Mouse (Mus musculus): Measurements from ENCODE around the gene Ppif. TPM values are rescaled to one million over a fixed set of nuclear protein-coding genes. Genes with fewer than 3 reads are reported as not detected.
A peak's percentile ranks its signal among the peaks of the same experiment; 100 is the strongest.

Ppif gene
- polyA plus RNA-seq, 1 experiment from 2014 or later = 33.3 TPM

DNA sequence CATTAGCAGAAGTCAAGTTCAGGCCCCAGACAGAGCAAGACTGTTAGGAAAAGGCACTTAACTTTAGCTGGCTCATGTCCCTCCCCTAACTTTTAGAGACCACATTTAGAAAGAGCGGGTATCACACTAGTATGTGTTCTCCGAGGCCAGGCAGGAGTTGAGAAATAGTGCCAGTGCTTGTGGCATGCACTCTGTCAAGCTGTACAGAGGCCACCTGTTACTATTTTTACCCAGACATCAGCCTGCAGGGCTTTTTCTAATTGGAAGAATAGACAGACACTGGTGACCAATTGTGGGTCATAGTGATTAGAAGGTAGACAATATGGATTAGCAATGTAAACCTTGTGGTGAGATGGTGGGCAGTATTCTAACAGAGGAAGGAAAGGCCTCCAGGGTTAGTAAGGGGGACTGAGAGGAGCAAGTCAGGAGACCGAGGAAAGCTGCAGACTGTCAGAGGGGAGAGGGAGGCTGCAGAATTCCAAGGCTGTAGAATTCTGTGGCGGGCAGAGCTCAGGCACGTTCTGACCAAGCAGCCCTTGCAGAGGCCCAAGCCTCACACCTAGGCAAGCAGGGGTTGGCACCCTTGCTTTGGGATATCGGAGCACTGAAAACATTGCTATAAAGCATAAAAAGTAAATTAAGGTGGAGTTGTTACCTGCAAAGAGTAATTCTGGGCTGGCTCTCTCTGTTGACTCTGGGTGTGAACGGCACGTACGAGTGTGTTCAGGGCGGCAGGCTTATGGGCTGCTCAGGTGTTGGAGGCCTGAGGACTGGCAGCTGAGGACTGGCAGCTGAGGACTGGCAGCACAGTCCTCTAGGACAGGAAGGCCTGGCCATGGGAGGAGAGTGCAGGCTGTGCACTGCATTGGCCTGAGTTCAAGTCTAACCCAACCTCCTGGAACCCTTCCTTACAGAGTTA, 6.7 kb upstream of the Ppif start:
- Histone ChIP-seq H3K27me3 (ENCODE audit: control insufficient read depth, insufficient read depth, low read length) (no peaks in the 10 kb centered on the region), H3K36me3 (ENCODE audit: control insufficient read depth, insufficient read depth, low read length) (no peaks in the 10 kb centered on the region), H3K4me3 (ENCODE audit: low read depth, low read length) (no peak overlapping the region), H3K9ac (ENCODE audit: low read depth, low read length) (no peak overlapping the region), H3K4me1 (replicated peaks; ENCODE audit: control insufficient read depth, insufficient read depth, low read length) (no peaks in the 10 kb centered on the region), H3K9me3 (ENCODE audit: control insufficient read depth, low read length) (no peaks in the 10 kb centered on the region), H3K4me2 (replicated peaks; ENCODE audit: low read depth, low read length) (no peak overlapping the region), H3K27ac (ENCODE audit: low read depth, low read length) (no peak overlapping the region)
- DNase-seq (ENCODE audit: low spot score) (no peak), ATAC-seq (ENCODE audit: low FRiP score) (no peak)
- 88% methylated on average over 10 of the region's 10 CpGs for WGBS

DNA sequence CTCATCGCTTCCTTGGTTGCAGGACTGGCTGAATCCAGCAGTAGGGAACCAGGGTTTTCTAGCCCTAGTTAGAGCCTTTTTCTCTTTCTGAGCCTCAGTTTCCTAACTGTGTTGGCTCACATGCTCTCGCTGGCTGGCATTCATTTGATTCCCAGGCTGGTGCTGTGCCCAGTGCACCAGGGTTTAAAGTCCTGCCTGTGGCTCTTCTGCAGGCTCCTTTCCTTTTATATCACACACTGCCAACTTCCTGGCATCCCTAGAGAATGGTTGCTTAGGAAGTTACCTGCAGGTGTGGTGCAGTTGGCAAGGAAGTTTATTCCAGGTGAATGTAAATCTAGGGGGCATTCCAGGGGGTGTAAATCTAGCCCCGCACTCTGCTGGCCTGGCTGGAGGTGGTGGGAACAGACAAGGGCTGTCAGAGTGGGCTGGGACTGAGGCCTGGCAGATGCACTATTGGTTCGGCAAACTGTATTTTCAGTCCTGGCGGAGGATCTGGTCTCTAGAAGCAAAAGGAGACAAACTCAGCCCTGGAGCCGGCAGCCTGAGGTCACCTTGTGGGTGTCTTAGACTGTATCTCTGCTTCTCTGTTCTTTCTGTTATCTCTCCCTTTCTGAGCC, 575 bp upstream of the Ppif start:
- Histone ChIP-seq H3K27me3 (ENCODE audit: control insufficient read depth, insufficient read depth, low read length) (no peaks in the 10 kb centered on the region), H3K9ac (ENCODE audit: low read depth, low read length) (peak overlapping the region; percentile 42; the same call in 1 of the 2 replicates), H3K27ac (ENCODE audit: low read depth, low read length) (no peak overlapping the region), H3K9me3 (ENCODE audit: control insufficient read depth, low read length) (no peaks in the 10 kb centered on the region), H3K4me3 (ENCODE audit: low read depth, low read length) (0 out of 2 replicates have a peak overlapping the region, but pooled peaks have one; percentile 88), H3K36me3 (ENCODE audit: control insufficient read depth, insufficient read depth, low read length) (no peaks in the 10 kb centered on the region; the same call in 1 of the 2 replicates), H3K4me1 (replicated peaks; ENCODE audit: control insufficient read depth, insufficient read depth, low read length) (peaks cover 6% of the 10 kb centered on the region; the same call in 1 of the 2 replicates), H3K4me2 (replicated peaks; ENCODE audit: low read depth, low read length) (peak overlapping the region; percentile 18; the same call in 1 of the 2 replicates)
- DNase-seq (ENCODE audit: low spot score) (no peak), ATAC-seq (ENCODE audit: low FRiP score) (peak; percentile 48)
- WGBS = 76% methylated on average over 6 of the region's 6 CpGs

DNA sequence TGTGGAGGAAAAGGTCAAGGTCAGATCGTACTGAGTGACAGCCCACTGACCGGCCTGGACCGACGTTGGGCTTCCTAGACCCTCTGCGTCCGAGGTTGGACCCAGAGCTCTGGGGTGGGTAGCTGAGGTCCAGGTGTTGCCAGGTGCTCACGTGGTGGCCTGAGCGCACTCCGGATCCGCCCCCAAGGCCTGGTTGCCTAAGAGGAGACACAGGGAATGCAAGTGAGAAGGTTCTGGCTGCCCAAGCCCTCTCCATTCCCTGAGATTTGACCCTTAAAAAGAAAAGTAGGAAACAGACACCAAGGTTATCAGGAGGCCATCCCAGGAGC, 579 bp downstream of the Ppif start:
- Histone ChIP-seq H3K4me2 (replicated peaks; ENCODE audit: low read depth, low read length) (peak overlapping the region; percentile 94), H3K27ac (ENCODE audit: low read depth, low read length) (no peak overlapping the region), H3K27me3 (ENCODE audit: control insufficient read depth, insufficient read depth, low read length) (no peaks in the 10 kb centered on the region), H3K4me3 (ENCODE audit: low read depth, low read length) (peak overlapping the region; percentile 88), H3K9ac (ENCODE audit: low read depth, low read length) (peak overlapping the region; percentile 77), H3K9me3 (ENCODE audit: control insufficient read depth, low read length) (no peaks in the 10 kb centered on the region), H3K36me3 (ENCODE audit: control insufficient read depth, insufficient read depth, low read length) (peaks cover 2% of the 10 kb centered on the region; the same call in 1 of the 2 replicates), H3K4me1 (replicated peaks; ENCODE audit: control insufficient read depth, insufficient read depth, low read length) (peaks cover 6% of the 10 kb centered on the region; the same call in 1 of the 2 replicates)
- peak; percentile 36 for DNase-seq (ENCODE audit: low spot score)
- peak; percentile 60 for ATAC-seq (ENCODE audit: low FRiP score)
- 2% methylated on average over 10 of the region's 10 CpGs for WGBS

DNA sequence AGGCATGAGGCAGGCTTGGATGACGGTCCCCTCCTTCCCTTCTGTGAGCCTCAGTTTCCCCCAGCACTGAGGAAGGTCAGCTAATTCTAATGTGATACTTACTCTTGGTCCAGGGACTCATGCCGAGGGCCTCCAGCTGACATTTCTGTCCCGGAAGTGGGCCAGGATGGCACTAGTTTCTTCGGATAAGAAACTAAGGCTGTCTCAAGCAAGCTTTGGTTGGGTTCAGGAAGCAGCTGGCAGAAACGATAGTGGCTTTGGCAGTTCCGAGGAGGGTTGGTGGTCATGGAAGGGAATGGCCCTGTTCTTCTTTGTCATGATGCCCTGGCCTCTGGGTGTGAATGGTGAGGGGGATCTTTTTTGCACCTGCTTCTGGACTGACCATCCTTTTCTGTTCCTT, 1.1 kb downstream of the Ppif start:
- no peak for DNase-seq (ENCODE audit: low spot score)
- Histone ChIP-seq H3K27ac (ENCODE audit: low read depth, low read length) (no peak overlapping the region), H3K9me3 (ENCODE audit: control insufficient read depth, low read length) (no peaks in the 10 kb centered on the region), H3K36me3 (ENCODE audit: control insufficient read depth, insufficient read depth, low read length) (peaks cover 2% of the 10 kb centered on the region; the same call in 1 of the 2 replicates), H3K4me1 (replicated peaks; ENCODE audit: control insufficient read depth, insufficient read depth, low read length) (peaks cover 6% of the 10 kb centered on the region; the same call in 1 of the 2 replicates), H3K4me3 (ENCODE audit: low read depth, low read length) (peak overlapping the region; percentile 88), H3K27me3 (ENCODE audit: control insufficient read depth, insufficient read depth, low read length) (no peaks in the 10 kb centered on the region), H3K4me2 (replicated peaks; ENCODE audit: low read depth, low read length) (peak overlapping the region; percentile 94), H3K9ac (ENCODE audit: low read depth, low read length) (peak overlapping the region; percentile 77; the same call in 1 of the 2 replicates)
- 77% methylated on average over 6 of the region's 6 CpGs for WGBS
- ATAC-seq (ENCODE audit: low FRiP score) = no peak

DNA sequence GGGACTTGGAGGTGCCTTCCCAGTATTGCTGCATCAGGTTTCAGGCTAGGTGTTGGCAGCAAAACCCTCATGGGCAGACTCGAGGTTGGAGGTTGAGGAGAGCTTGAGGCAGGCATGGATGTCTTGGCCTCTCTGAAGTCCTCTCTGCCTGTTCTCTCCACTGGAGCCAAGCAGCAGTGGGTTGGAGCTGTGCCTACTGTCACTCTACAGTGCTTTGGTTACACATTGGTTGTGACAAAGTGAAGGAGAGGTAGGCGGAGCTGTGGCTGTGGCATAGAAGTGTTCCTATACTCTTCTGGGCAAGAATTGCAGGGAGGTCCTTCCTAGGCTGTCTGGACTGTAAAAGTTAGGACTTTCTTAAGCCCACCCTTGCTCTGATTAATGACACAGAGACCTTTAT, 2.4 kb downstream of the Ppif start:
- DNase-seq (ENCODE audit: low spot score) (no peak), ATAC-seq (ENCODE audit: low FRiP score) (no peak)
- Histone ChIP-seq H3K4me2 (replicated peaks; ENCODE audit: low read depth, low read length) (no peak overlapping the region), H3K9me3 (ENCODE audit: control insufficient read depth, low read length) (no peaks in the 10 kb centered on the region), H3K4me1 (replicated peaks; ENCODE audit: control insufficient read depth, insufficient read depth, low read length) (peaks cover 6% of the 10 kb centered on the region; the same call in 1 of the 2 replicates), H3K27ac (ENCODE audit: low read depth, low read length) (no peak overlapping the region), H3K4me3 (ENCODE audit: low read depth, low read length) (no peak overlapping the region), H3K9ac (ENCODE audit: low read depth, low read length) (no peak overlapping the region), H3K36me3 (ENCODE audit: control insufficient read depth, insufficient read depth, low read length) (peaks cover 2% of the 10 kb centered on the region; the same call in 1 of the 2 replicates), H3K27me3 (ENCODE audit: control insufficient read depth, insufficient read depth, low read length) (no peaks in the 10 kb centered on the region)
- 75% methylated on average over 2 of the region's 2 CpGs for WGBS

DNA sequence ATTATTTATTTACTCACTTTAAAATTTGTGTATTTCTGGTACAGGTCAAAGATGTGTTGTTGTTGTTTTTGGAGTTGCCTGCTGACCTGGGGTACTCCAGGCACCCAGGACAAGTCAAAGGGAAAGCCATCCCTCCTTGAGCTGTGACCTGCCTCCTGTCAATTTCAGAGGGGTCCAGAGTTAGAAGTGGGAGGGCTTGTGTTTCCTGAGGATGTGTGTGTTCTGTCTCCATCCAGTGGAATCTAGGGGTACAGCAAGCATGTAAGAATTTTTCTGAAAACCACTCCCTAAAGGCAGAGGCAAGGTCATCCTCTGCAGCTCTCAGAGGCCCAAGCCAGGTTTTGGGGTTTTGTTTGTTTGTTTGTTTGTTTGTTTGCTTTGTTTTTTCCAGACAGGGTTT, 8.0 kb downstream of the Ppif start:
- 0 out of 2 replicates have a peak, but pooled peaks have one; percentile 49 for ATAC-seq (ENCODE audit: low FRiP score)
- peak; percentile 66 for DNase-seq (ENCODE audit: low spot score)
- no peak overlapping the region for H3K27ac ChIP-seq (ENCODE audit: low read depth, low read length)
- no peak overlapping the region for H3K4me2 ChIP-seq (replicated peaks; ENCODE audit: low read depth, low read length)
- H3K4me1 ChIP-seq (replicated peaks; ENCODE audit: control insufficient read depth, insufficient read depth, low read length) = no peaks in the 10 kb centered on the region
- H3K36me3 ChIP-seq (ENCODE audit: control insufficient read depth, insufficient read depth, low read length) = peaks cover 2% of the 10 kb centered on the region; the same call in 1 of the 2 replicates
- no peak overlapping the region for H3K4me3 ChIP-seq (ENCODE audit: low read depth, low read length)
- no peaks in the 10 kb centered on the region for H3K27me3 ChIP-seq (ENCODE audit: control insufficient read depth, insufficient read depth, low read length)
- no peaks in the 10 kb centered on the region for H3K9me3 ChIP-seq (ENCODE audit: control insufficient read depth, low read length)
- no peak overlapping the region for H3K9ac ChIP-seq (ENCODE audit: low read depth, low read length)

DNA sequence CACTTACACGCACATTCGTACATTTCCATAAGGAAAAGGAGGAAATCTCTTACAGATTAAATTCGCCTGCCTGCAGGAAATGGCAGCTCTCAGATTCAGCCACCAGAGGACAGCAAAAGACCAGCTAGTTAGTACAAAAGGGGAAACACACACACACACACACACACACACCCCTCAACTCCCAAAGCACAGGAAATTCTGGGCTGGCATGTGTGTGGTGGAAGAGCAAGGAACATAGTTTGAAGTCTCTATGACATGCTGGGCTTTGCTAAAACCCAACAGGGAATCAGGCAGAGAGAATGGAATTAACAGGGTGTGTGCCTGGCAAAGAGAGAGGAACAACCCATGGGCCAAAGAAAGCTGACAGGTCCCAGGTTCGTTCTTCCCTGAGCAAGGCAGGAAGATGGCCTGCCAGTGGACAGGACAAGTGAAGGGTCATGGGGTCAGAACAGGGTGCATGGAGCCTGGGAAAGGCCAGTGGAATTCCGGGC, 13.8 kb downstream of the Ppif start:
- DNase-seq (ENCODE audit: low spot score) (peak; percentile 59), ATAC-seq (ENCODE audit: low FRiP score) (no peak)
- Histone ChIP-seq H3K27me3 (ENCODE audit: control insufficient read depth, insufficient read depth, low read length) (no peaks in the 10 kb centered on the region), H3K36me3 (ENCODE audit: control insufficient read depth, insufficient read depth, low read length) (no peaks in the 10 kb centered on the region), H3K4me3 (ENCODE audit: low read depth, low read length) (no peak overlapping the region), H3K4me2 (replicated peaks; ENCODE audit: low read depth, low read length) (no peak overlapping the region), H3K9ac (ENCODE audit: low read depth, low read length) (no peak overlapping the region), H3K27ac (ENCODE audit: low read depth, low read length) (no peak overlapping the region), H3K4me1 (replicated peaks; ENCODE audit: control insufficient read depth, insufficient read depth, low read length) (no peaks in the 10 kb centered on the region; the same call in 1 of the 2 replicates), H3K9me3 (ENCODE audit: control insufficient read depth, low read length) (no peaks in the 10 kb centered on the region)
- 70% methylated on average over 5 of the region's 5 CpGs for WGBS

DNA sequence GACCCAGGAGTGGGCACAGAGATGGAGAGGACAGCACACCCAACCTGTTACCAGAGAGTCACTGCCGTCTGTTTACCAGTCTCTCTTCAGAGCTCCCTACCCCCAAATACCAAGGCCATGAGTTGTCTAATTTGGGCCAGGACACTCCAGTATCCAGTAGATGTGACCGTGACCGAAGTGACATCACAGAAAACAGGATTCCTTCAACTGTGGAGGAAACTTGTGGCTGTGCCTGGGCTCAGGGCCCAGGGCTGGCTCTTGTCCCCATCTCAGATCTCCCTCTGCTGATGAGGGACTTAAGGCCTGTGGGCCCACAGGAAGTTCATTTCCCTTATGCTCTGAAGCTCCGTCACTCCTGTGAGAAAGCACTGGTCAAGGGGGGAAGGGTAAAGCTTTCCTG, 14.5 kb downstream of the Ppif start:
- Histone ChIP-seq H3K27ac (ENCODE audit: low read depth, low read length) (no peak overlapping the region), H3K36me3 (ENCODE audit: control insufficient read depth, insufficient read depth, low read length) (no peaks in the 10 kb centered on the region), H3K4me2 (replicated peaks; ENCODE audit: low read depth, low read length) (no peak overlapping the region), H3K4me3 (ENCODE audit: low read depth, low read length) (no peak overlapping the region), H3K27me3 (ENCODE audit: control insufficient read depth, insufficient read depth, low read length) (no peaks in the 10 kb centered on the region), H3K9ac (ENCODE audit: low read depth, low read length) (no peak overlapping the region), H3K9me3 (ENCODE audit: control insufficient read depth, low read length) (no peaks in the 10 kb centered on the region), H3K4me1 (replicated peaks; ENCODE audit: control insufficient read depth, insufficient read depth, low read length) (no peaks in the 10 kb centered on the region; the same call in 1 of the 2 replicates)
- 58% methylated on average over 4 of the region's 4 CpGs for WGBS
- DNase-seq (ENCODE audit: low spot score) (no peak), ATAC-seq (ENCODE audit: low FRiP score) (no peak)
